Mouse (Mus musculus) common myeloid progenitor, adult 5-6 weeks (primary cell): ENCODE measurements around the gene Gm29866. TPM values are rescaled to one million over a fixed set of nuclear protein-coding genes. Genes with fewer than 3 reads are reported as not detected.
"Not testable (repeated sequence)": the region's sequence is repeated elsewhere in the genome, so short reads cannot be mapped to it uniquely, and the experiment has no call there.

Experiments
- ATAC-seq: replicated peaks from 2 replicates; pipeline ENCODE4 v1.8.0; 2016; ENCODE audit warnings: low read depth, mild to moderate bottlenecking, moderate TSS enrichment, inconsistent platforms; ENCODE audit not compliant: poor library complexity, severe bottlenecking
- total RNA-seq: library from RNA; stranded (forward); fragments of 200-1000, 187-1606 nt; gene quantifications from 2 replicates; pipeline ENCODE4 v1.2.3, GENCODE M21; 2017

The Gm29866 gene
- not detected in 2 replicates for total RNA-seq

- not testable (repeated sequence) for ATAC-seq
These were observed at the start of gene Gm29866 for GRCm38 (mm10) chrY:20993557-20993956. Gm29866 (minus strand) TSS chrY:20993657.

Other genes with a start within 250 kb of the Gm29866 start
- gene Gm20909, start 170.9 kb upstream of the Gm29866 start, total RNA-seq = not detected in 2 replicates
- gene Gm20865, start 247.9 kb upstream of the Gm29866 start, total RNA-seq = not detected in 2 replicates